Mouse (Mus musculus): ENCODE measurements around the gene Eif4e3.
A peak's percentile ranks its signal among the peaks of the same experiment; 100 is the strongest.

Eif4e3 gene

GRCm38 (mm10) chr6:99663232-99663631, 3.3 kb downstream of the Eif4e3 start:
- DNase-seq: no peak

- no peak for DNase-seq
These were observed 6.1 kb downstream of the Eif4e3 start for GRCm38 (mm10) chr6:99660443-99660842.

GRCm38 (mm10) chr6:99658586-99658985, 8.0 kb downstream of the Eif4e3 start:
- DNase-seq: no peak

GRCm38 (mm10) chr6:99656088-99656487, 10.5 kb downstream of the Eif4e3 start:
- DNase-seq: no peak

GRCm38 (mm10) chr6:99655488-99655887, 11.1 kb downstream of the Eif4e3 start:
- DNase-seq: no peak

- DNase-seq: no peak
These were observed 12.2 kb downstream of the Eif4e3 start for GRCm38 (mm10) chr6:99654343-99654742.

- DNase-seq: no peak
These were observed 14.2 kb downstream of the Eif4e3 start for GRCm38 (mm10) chr6:99652341-99652740.

GRCm38 (mm10) chr6:99649307-99649706, 17.3 kb downstream of the Eif4e3 start:
- no peak for DNase-seq

- DNase-seq: no peak
These were observed 20.2 kb downstream of the Eif4e3 start for GRCm38 (mm10) chr6:99646344-99646743.

GRCm38 (mm10) chr6:99644876-99645275, 21.7 kb downstream of the Eif4e3 start:
- no peak for DNase-seq

- no peak for DNase-seq
These were observed 22.2 kb downstream of the Eif4e3 start for GRCm38 (mm10) chr6:99644386-99644785.

- peak; percentile 72 for DNase-seq
These were observed 23.0 kb downstream of the Eif4e3 start for GRCm38 (mm10) chr6:99643439-99644199.

- no peak for DNase-seq
These were observed 29.1 kb downstream of the Eif4e3 start for GRCm38 (mm10) chr6:99637456-99637855.

- DNase-seq: no peak
These were observed 29.8 kb downstream of the Eif4e3 start for GRCm38 (mm10) chr6:99636801-99637200.

GRCm38 (mm10) chr6:99636121-99636520, 30.4 kb downstream of the Eif4e3 start:
- DNase-seq: no peak

- no peak for DNase-seq
These were observed 34.2 kb downstream of the Eif4e3 start for GRCm38 (mm10) chr6:99632121-99632980.

GRCm38 (mm10) chr6:99631637-99632036, 34.9 kb downstream of the Eif4e3 start:
- no peak for DNase-seq

GRCm38 (mm10) chr6:99629726-99630458, 36.7 kb downstream of the Eif4e3 start:
- peak; percentile 24 for DNase-seq

GRCm38 (mm10) chr6:99626347-99626746, 40.2 kb downstream of the Eif4e3 start:
- no peak for DNase-seq

GRCm38 (mm10) chr6:99625803-99626202, 40.8 kb downstream of the Eif4e3 start:
- DNase-seq: no peak

GRCm38 (mm10) chr6:99625306-99625705, 41.3 kb downstream of the Eif4e3 start:
- DNase-seq: no peak

GRCm38 (mm10) chr6:99624542-99624941, 42.0 kb downstream of the Eif4e3 start:
- DNase-seq: no peak

GRCm38 (mm10) chr6:99623641-99624040, 42.9 kb downstream of the Eif4e3 start:
- DNase-seq: no peak

Data from kidney, adult 11 months (tissue).